Mouse (Mus musculus): ENCODE measurements around the gene Plcb4. TPM values are rescaled to one million over a fixed set of nuclear protein-coding genes. Genes with fewer than 3 reads are reported as not detected.

Plcb4 gene
- total RNA-seq, 2 experiments from 2014 or later, result 31.9 to 32.5 TPM

DNA sequence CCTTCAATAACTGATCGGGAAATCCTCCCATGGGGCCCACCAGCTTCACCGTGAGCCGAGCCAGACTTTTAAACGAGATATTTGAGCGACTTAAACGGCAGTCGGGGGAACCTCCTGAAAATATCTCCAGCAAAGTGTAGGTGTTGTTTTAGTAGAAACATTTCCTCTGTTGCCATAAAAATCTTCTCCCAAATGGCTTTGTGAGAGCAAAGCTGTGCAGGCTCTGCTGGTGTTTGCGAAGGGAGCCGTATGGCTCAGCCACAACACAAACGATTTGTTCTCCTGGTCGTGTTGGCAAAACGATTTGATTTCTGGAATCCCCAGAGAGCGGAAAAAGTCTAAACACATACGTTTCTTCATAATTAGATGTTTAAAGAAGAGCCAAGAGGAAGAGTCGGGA, 90.8 kb downstream of the Plcb4 start:
- no peak for DNase-seq
- intact Hi-C loops (cut with DNase I), result loop anchor here (10.0 kb wide), 1 partner anchor 175 kb away; no protein-coding TSS in a partner anchor

- intact Hi-C loops (cut with DNase I), result no loop called here
- DNase-seq, result no peak
Measured at GRCm38 (mm10) chr2:135750748-135751147, 91.9 kb downstream of the Plcb4 start.

GRCm38 (mm10) chr2:135755792-135756191, 97.0 kb downstream of the Plcb4 start:
- intact Hi-C loops (cut with DNase I), result no loop called here
- no peak for DNase-seq

DNA sequence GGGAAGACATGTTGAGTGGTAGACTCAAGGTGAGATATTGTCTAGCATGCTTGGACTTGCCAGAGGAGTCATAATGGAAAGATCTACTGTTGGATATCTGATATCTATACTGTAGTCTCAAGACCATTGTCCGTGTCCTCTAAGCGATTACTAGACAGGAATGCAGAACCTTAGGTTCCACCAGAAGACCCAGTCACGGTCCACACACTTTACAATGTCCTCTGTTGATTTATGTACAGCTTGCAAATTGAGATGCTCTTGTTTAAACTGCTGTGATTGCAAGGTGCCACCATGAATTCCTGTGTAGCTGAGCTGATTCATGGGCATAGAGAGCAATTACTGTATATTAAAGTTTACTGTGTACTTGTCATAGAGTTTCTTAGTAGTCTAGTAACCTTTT, 98.7 kb downstream of the Plcb4 start:
- intact Hi-C loops (cut with DNase I), result no loop called here
- DNase-seq, result no peak

DNA sequence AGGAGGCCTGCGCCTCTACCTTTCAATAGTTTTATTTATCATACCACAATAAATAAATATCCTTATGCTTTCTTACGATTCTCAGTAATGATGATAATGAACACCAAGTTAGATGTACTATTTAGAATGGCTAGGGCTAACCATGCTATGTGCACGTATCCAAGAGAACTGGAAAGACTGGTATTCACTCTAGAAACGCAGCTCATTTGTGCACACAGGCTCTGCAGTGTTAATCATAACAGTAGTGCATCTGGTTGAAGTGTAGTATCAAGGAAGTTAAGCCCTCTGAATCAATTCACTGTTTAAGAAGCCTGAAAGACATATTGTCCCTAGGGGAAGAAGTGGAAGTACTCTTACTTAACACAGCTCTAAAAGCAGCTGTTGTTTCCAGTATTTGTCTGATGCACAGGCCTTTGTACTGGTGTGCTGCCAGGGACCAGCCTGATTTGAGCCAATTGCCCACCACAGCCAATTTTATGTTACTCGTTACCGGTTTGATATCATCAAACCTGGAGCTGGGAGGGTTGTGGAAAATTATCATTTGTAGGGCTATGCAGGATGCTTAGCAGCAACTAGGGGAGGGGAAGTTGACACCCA, 100.8 kb downstream of the Plcb4 start:
- DNase-seq, result no peak
- intact Hi-C loops (cut with DNase I), result no loop called here

DNA sequence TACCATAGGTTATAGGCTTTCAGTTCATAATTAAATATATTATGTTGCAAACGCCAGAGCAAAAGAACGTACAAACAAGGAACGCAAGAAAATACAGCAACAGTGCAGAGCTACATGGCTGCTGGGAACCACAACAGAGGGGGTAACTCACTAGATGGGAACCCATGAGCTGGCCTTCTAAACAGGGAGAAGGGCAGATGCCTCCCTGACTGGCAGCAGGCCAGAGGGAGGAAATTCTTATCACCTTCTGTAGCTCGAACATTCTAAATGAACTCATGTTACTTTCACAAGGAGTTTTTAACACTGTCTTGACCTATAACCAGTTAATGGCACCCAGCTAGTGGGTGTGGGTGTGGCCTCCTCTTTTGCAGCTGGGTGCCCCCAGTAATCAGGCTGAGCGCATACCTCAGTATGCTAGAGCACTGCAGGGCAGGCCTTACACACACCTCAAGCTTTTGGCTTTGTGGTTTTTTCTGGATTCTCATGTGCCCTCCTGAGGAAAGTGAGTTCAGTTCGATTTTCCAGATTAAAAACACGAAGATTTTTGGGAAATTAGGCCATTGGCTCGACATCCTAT, 102.5 kb downstream of the Plcb4 start:
- intact Hi-C loops (cut with DNase I), result no loop called here
- no peak for DNase-seq

DNA sequence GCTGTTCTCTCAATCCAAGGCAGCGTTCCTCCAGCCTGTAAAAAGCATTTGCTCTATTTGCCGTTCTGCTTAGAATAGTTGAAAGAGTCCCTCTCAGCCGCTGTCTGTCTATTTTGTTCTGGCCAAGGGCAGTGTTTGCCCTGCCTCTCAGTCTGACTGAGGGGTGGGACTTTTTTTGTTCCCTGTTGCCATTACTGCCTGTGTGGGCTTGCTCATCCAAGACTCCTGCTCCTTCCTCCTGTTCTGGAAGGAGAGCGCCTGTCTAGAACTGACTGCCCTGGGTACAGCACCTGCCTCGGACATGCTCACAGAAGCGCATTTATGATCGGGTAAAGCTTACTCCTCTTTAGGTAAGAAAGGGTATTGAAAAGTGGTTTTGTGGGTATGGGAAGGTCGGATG, 105.9 kb downstream of the Plcb4 start:
- no peak for DNase-seq
- intact Hi-C loops (cut with DNase I), result no loop called here

DNA sequence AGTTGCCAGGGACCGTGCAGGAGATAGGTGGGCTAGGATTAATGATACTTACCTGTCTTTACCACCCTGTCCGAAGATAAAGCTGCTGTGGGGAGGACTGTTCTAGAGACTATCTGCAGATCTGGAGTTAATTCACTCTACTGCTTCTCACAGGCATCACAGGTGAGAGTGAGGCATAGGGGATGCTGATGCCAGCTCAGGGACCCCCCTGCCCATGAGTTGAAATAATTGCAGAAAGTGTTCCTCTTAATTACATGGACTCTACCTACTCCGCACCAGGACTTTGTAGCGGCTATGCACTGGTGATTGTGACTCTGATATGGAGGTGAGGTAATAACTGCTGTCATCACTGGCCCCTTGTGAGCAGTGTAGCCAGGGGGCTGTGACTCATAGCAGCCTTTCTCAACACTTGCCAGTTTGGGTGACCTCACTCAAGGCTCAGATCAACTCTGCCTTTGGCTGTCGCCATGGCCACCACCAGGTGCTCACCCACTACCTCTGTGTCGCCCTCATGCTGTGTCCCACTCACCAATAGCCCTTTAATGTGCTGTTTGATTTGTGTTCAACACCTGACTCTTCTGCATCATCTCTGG, 107.8 kb downstream of the Plcb4 start:
- DNase-seq, result no peak
- intact Hi-C loops (cut with DNase I), result no loop called here

DNA sequence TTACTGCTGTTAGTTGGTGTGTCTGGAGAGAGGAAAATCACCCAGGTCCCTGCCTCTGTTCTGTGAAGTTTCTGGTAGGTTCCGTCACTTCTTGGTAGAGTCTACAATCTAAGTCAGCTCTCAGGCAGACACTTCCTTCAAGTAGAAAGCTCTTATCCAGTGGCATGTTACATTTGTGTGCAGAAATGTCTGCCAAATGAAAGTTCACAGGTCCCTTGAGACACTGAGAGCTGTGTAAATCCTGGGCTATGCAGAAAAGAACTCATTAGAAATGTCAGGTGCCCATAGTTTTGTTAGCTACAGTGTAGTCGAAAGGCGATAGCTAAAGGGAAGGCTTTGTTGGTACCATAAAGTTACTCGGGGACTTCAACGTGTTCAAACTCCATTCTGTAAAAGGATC, 108.7 kb downstream of the Plcb4 start:
- DNase-seq, result no peak
- intact Hi-C loops (cut with DNase I), result no loop called here

DNA sequence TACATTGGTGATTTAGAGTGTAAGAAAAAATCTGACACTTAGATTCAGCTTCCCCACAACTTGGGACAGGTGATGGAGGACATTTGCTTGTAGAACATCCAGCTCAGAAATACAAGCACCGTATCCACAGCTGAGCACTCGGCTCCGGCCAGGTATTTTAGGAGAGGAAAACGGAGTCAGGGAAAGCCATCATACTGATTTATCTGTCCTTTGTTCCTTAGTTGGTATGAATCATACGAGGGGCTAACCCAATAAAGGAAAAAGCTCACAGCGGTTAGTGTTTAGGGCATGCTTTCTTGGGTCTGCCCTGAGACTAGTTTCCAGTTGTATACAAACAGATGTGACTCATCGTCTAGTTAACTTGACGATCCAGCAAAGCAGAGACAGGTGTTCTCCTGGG, 110.9 kb downstream of the Plcb4 start:
- intact Hi-C loops (cut with DNase I), result no loop called here
- no peak for DNase-seq

- DNase-seq, result no peak
- intact Hi-C loops (cut with DNase I), result no loop called here
Measured at GRCm38 (mm10) chr2:135770226-135770625, 111.4 kb downstream of the Plcb4 start.

- intact Hi-C loops (cut with DNase I), result no loop called here
- DNase-seq, result no peak
Measured at GRCm38 (mm10) chr2:135773194-135773972, 114.6 kb downstream of the Plcb4 start.

- intact Hi-C loops (cut with DNase I), result no loop called here
- DNase-seq, result no peak
Measured at GRCm38 (mm10) chr2:135775026-135775425, 116.2 kb downstream of the Plcb4 start.

DNA sequence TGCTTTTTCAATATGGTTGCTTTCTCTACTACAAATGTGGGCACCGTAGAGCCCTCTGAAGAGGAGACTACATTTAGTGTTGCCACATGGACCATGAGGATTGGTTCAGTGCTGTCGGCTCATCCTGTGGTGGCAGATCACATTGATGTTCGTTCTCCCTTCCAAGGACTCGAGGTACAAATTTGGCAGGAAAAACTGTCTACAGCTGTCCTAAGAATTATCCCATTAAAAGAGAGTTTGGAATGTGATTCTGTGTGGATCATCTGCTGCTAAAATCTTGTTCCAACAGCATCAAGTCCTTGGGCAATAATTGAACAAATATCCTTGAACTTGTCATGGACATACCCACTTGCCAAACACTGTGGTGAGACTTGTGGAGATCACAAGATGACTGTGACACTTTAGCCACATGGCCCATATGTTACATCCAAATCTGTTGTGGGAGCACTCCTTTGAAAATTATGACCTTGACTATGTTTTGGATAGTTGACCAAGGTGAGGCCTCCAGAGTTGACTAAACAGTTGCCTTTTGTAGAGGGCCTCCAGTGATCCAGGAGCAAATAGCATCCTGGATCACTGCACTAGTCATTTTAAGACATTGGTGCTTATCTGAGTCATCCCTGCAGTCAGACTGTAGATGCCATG, 117.4 kb downstream of the Plcb4 start:
- intact Hi-C loops (cut with DNase I), result no loop called here
- no peak for DNase-seq

DNA sequence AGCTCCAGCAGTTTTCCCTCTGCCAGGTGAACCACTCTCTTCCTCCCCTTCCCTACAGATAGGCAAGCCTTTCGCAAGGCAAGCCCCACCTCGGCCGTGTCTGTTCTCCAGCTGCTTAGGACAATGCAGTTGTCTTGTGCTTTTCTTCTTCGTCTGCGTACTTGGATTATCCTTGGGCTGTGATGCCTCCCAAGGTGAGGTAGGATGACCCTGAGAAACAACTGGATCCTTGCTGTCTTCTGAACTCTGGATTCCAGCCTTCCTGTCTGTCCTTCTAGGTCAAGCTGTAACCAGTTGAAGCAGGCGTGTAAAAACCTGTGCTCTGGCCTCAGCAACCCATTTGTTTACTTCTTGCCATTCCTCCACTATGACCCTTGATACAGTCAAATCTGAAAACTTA, 122.6 kb downstream of the Plcb4 start:
- intact Hi-C loops (cut with DNase I), result no loop called here
- no peak for DNase-seq

- intact Hi-C loops (cut with DNase I), result no loop called here
- no peak for DNase-seq
Measured at GRCm38 (mm10) chr2:135787415-135787814, 128.6 kb downstream of the Plcb4 start.

DNA sequence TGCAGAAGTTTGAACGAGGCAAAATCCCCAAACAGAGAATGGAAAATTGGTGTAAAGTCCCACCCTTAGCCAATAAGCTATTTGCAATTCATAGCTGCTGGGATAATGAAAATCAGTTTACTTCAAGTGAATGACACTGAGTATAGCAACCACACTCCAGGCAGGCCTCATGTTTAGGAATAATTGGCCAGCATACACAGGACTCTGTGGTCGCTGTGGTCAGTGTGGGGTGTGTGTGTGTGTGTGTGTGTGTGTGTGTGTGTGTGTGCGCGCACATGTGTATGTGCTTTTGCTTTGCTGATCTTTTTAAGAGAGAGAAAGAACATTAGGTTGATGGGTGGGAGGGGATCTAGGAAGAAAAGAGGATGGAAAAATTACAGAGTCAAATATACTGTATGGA, 134.1 kb downstream of the Plcb4 start:
- intact Hi-C loops (cut with DNase I), result no loop called here

GRCm38 (mm10) chr2:135796684-135797083, 137.9 kb downstream of the Plcb4 start:
- intact Hi-C loops (cut with DNase I), result no loop called here
- no peak for DNase-seq

More for the DNA sequence above, 134.1 kb downstream of the Plcb4 start:
- no peak for DNase-seq

DNA sequence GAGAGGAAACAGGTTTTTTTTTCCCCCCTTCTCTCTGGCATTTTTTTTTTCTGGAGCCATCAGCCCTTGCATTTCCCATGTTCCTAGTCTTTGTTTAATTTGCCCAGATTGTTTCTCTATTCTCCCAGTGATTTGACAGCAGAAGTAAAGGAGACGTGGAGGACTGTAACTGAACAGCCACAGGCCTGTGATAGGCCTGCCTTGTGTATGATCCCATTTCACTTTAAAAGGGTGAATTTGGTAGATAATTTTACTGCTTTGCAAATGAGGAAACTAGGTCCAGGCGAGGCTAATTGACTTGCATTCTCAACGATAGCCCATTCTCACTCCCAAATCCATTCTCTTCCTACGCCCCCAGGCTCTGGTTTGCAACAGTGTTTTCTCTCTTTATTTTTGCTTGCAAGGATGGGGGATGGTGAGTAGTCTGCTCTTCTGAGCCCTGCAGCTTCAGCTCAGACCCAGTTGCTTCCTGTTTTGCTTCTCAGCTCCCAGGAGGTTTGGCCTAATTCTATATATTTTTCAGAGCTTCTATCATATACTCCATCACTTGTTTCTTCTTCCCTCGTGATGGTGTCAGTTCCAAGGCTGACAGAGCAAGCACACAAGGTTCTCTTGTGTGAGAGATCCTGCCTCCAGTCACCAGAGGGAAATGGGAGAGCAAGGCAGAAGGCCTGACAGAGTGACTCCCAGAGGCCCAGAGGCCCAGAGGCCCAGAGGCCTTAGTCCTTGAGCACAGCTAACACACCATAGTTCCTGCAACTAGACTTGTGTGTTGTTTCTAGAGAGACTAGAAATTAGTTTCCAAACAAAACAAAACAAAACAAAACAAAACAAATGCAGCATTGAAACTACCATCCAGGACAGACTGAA, 139.1 kb downstream of the Plcb4 start:
- no peak for DNase-seq
- intact Hi-C loops (cut with DNase I), result no loop called here

DNA sequence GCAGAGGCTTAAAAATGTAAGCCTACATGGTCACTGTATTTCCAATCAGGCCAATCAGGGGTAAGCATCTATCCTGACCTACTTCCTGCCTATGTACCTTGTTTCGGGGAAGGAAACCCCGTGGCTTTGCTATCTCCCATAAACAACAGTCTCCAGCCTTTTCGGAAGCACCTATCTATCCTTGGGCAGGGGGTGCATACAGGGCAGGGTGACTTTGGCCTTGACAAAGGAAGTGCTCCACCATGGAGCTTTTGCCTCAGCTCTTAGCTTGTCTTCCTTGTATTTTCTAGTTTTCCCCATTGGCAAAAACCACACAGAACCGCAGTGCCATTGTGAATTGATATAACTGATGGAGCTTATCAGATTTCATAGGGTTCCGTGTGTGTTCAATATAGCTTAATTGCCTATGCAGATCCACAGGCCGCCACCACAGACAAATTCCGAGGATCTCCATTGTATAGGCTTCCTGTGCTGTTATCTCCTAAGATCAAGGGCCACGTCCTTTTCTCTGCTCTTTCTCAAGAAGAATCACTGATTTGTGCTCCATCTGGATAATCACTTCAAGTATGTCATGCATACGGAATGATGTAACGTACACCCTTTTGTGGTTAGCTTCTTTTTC, 140.4 kb downstream of the Plcb4 start:
- no peak for DNase-seq
- intact Hi-C loops (cut with DNase I), result no loop called here
